Mouse (Mus musculus): Measurements from ENCODE around the gene Pacrg. TPM values are rescaled to one million over a fixed set of nuclear protein-coding genes. Genes with fewer than 3 reads are reported as not detected.
A peak's percentile ranks its signal among the peaks of the same experiment; 100 is the strongest.

Gene Pacrg
- polyA plus RNA-seq, 1 experiment from 2014 or later: 4.8 TPM

DNA sequence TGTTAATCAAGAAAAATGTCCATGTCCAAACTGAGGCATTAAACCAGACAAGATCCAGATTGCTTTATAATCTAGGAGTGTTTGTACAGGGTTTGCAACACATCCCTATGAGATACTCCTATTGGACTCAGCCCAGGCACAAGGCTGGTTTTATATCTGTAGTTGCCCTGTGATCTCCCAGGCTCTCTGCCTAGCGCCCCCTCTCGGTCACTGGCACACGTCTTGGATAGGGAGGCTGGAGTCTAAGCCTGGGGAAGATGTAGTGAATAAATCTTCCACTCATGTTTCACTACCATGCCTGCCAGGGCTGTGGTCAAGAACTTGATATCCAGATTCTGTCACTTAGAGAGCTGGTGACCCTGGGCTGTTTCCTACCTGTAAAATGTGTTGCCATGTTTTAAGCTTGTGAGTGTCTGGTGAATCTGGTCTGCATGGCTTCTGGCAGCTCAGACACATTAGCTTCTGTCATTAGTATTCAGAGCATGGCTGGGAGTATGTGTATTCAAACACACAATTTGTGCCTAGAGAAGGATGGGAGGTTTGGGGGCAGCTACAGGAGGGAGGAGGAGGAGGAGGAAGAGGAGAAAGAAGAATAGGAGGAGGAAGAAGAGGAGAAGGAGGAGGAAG lies 310.7 kb downstream of the Pacrg start:
- H3K9ac ChIP-seq (replicated peaks): no peak overlapping the region
- H3K9me3 ChIP-seq: no peaks in the 10 kb centered on the region
- H3K4me1 ChIP-seq: peaks cover 21% of the 10 kb centered on the region
- no peak for ATAC-seq (ENCODE audit: low FRiP score, low read depth)
- 74% methylated on average over 3 of the region's 3 CpGs for WGBS
- 0 out of 2 replicates have a peak, but pooled peaks cover 3% of the 10 kb centered on the region for H3K27me3 ChIP-seq
- H3K4me3 ChIP-seq: no peak overlapping the region
- H3K36me3 ChIP-seq: no peaks in the 10 kb centered on the region
- no peak overlapping the region for H3K27ac ChIP-seq (replicated peaks)
- no peak overlapping the region for H3K4me2 ChIP-seq (replicated peaks)

DNA sequence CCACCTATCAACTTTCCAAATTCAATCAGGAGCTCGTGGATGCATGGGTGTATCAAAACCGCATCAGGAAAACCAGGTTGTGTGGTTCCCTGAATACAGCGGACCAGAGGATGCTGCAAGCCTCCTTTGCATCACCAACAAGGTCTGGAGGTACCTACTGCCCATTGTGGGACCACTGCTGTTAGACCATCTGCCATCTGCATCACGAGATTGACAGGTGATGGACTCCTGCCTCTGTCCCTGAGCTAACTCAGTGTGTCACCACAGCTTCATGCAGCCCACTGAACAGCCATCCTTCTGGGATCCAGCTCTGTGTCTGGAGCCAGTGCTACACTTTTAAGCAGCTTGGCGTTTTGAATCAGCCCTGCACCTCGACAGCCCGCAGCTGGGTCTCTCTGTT lies 318.8 kb downstream of the Pacrg start:
- Histone ChIP-seq H3K4me2 (replicated peaks) (no peak overlapping the region), H3K36me3 (no peaks in the 10 kb centered on the region), H3K27ac (replicated peaks) (no peak overlapping the region), H3K27me3 (peaks cover 15% of the 10 kb centered on the region; the same call in 1 of the 2 replicates), H3K4me3 (no peak overlapping the region), H3K9me3 (no peaks in the 10 kb centered on the region), H3K9ac (replicated peaks) (no peak overlapping the region), H3K4me1 (peaks cover 6% of the 10 kb centered on the region)
- 89% methylated on average over 7 of the region's 7 CpGs for WGBS
- no peak for ATAC-seq (ENCODE audit: low FRiP score, low read depth)

DNA sequence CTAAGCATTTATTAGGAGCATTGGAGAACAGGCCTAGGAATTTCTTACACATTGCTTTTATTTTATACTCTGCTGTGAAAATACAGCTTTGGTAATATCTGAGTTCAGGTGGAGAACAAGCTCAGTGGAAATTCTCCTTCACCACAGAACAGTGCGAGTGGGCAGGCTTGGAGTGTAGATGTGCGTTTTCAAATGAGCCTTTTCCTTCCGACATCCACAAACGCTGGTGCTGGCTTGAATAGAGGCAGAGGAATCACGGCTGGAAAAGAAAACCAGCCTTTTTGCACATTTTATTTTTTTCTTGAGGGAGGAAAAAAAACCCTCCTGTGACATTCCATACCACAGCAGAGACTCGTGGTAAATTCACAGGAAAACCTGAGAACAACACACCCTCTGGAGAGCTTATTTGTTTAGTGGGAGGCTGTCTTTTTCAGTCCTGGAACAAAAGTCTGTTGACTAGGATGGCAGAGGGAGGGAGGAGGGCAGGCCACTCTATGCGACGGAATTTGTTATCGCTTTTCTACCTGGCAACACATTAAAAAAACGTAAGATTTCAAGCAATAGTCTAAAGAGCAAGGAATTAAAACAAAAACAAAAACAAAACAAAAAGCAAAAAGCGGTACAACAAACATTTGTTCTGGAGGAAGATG lies 320.5 kb downstream of the Pacrg start:
- H3K4me1 ChIP-seq: peaks cover 17% of the 10 kb centered on the region
- H3K9ac ChIP-seq (replicated peaks): no peak overlapping the region
- no peaks in the 10 kb centered on the region for H3K9me3 ChIP-seq
- H3K4me2 ChIP-seq (replicated peaks): peak overlapping the region; percentile 32
- H3K27ac ChIP-seq (replicated peaks): 0 out of 2 replicates have a peak overlapping the region, but pooled peaks have one; percentile 1
- no peak overlapping the region for H3K4me3 ChIP-seq
- no peaks in the 10 kb centered on the region for H3K36me3 ChIP-seq
- 17% methylated on average over 11 of the region's 11 CpGs for WGBS
- H3K27me3 ChIP-seq: peaks cover 15% of the 10 kb centered on the region; the same call in 1 of the 2 replicates
- no peak for ATAC-seq (ENCODE audit: low FRiP score, low read depth)

DNA sequence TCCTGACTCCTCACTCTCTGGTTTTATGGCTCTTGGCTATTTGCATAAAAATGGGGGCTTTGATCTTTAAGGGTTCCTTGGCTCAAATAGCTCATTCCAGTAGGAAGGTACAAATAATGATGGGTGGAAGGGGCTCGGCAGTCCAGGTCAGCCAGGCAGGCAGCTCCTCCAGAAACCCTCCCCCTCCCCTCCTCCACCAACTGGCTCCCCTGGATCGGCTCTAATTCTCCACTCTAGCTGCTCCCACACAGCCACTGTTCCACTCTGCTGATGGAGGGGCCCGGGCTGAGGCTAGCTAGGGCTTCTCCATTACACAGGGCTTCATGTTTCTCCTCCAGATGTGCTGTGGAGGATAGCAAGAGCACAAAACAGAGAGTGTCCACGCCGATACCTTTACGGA lies 325.3 kb downstream of the Pacrg start:
- Histone ChIP-seq H3K27ac (replicated peaks) (no peak overlapping the region), H3K4me2 (replicated peaks) (no peak overlapping the region), H3K9me3 (no peaks in the 10 kb centered on the region), H3K4me3 (no peak overlapping the region), H3K27me3 (peaks cover 4% of the 10 kb centered on the region; the same call in 1 of the 2 replicates), H3K4me1 (peaks cover 23% of the 10 kb centered on the region), H3K36me3 (no peaks in the 10 kb centered on the region), H3K9ac (replicated peaks) (no peak overlapping the region)
- 61% methylated on average over 6 of the region's 6 CpGs for WGBS
- ATAC-seq (ENCODE audit: low FRiP score, low read depth): no peak

DNA sequence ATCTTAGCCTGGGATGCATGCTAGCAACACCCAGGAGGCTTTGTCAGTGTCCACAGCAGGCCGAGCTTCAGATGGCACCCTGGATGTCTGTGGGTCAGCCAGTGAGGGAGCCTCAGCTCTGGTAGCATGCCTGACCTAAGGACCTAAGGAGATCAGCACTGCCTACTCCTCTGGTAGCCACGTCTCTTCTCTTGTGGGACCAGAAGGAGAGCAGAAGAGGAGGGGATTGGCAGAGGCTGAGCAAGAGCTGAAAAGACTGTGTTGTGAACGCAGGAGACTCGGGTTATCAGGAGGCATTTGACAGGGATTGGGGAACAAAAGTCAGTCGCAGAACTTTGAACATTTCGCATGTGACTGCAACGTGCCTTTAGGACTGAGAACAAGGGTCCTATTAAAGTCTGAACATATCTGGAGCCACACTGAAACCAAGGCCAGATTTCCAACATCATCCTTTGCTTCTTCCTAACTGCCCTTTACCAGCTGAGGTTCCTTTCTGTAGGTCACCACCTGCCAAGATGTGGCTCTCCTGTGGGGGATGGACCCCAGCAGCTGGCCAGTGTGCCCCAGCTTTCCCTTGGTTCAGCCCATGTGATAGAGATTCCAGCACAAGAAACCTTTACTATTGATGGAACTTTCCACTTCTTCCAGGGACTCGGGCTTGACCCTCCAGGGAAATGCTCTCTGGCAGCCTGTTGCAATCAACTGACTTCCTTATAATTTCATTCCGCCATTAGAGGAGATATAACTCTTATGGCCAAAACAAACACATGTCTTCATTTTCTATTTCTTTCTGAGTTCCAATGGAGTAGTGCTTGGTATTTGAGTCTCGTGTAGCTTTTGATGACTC lies 329.0 kb downstream of the Pacrg start:
- 88% methylated on average over 10 of the region's 10 CpGs for WGBS
- ATAC-seq (ENCODE audit: low FRiP score, low read depth): no peak
- H3K4me1 ChIP-seq: peaks cover 22% of the 10 kb centered on the region
- H3K27ac ChIP-seq (replicated peaks): no peak overlapping the region
- H3K36me3 ChIP-seq: no peaks in the 10 kb centered on the region
- no peaks in the 10 kb centered on the region for H3K9me3 ChIP-seq
- no peak overlapping the region for H3K9ac ChIP-seq (replicated peaks)
- no peak overlapping the region for H3K4me2 ChIP-seq (replicated peaks)
- peaks cover 4% of the 10 kb centered on the region; the same call in 1 of the 2 replicates for H3K27me3 ChIP-seq
- no peak overlapping the region for H3K4me3 ChIP-seq

DNA sequence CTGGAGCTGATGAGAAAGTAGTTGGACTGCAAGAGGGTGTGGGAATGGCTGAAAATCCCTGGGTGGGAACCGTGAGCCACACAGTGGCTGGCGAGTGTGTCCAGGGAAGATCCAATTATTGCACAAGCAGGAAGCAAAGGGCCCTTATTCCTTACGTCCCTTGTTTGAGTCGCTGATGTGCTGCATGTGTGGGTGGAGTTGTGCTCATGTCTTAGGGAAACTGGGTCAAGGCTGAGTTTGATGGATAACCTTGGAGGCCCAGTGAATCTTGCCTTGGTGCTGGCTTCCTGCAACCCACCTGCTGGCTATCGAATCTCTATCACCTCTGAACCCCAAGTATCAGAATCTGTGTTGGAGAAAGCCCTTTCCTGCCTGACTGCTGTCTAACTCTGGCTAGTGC lies 329.6 kb downstream of the Pacrg start:
- Histone ChIP-seq H3K4me2 (replicated peaks) (no peak overlapping the region), H3K9ac (replicated peaks) (no peak overlapping the region), H3K36me3 (no peaks in the 10 kb centered on the region), H3K27ac (replicated peaks) (no peak overlapping the region), H3K4me3 (no peak overlapping the region), H3K9me3 (no peaks in the 10 kb centered on the region), H3K27me3 (peaks cover 4% of the 10 kb centered on the region; the same call in 1 of the 2 replicates), H3K4me1 (peaks cover 20% of the 10 kb centered on the region)
- ATAC-seq (ENCODE audit: low FRiP score, low read depth): no peak
- 80% methylated on average over 5 of the region's 5 CpGs for WGBS

DNA sequence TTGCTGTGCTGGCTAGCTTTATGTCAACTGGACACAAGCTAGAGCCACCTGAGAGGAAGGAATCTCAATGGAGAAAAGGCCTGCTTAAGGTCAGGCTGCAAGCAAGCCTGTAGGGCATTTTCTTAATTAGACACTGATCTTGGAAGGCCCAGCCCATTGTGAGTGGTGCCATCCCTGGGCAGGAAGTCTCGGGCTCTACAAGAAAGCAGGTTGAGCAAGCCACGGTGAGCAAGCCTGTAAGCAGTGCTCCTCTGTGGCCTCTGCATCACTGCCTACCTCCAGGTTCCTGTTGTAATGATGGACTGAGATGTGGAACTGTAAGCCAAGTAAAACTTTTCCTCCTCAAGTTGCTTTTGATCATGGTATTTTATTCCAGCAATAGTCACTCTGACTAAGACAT lies 332.0 kb downstream of the Pacrg start:
- Histone ChIP-seq H3K9ac (replicated peaks) (no peak overlapping the region), H3K4me1 (peaks cover 5% of the 10 kb centered on the region; the same call in 1 of the 2 replicates), H3K4me2 (replicated peaks) (no peak overlapping the region), H3K9me3 (no peaks in the 10 kb centered on the region), H3K27me3 (peaks cover 4% of the 10 kb centered on the region; the same call in 1 of the 2 replicates), H3K4me3 (no peak overlapping the region), H3K36me3 (no peaks in the 10 kb centered on the region), H3K27ac (replicated peaks) (no peak overlapping the region)
- 71% methylated on average over 2 of the region's 2 CpGs for WGBS
- no peak for ATAC-seq (ENCODE audit: low FRiP score, low read depth)

DNA sequence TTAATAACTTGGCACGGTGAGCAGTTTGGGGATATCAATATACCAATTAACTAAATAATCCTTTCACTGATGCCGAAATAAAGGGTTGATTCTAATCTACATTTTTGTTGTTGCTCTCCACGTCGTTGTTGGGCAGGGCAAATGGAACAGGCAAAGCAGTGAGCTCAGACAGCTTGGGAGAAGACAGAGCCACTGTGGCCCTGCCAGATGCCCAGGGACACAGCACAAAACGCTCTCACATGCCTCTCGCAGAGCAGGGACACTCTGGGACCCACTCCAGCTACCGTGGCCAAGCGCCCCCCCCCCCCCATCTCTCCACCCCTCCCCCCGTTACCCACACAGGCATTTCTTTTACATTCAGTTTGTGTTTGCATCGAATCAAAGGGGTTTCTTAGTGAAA lies 332.6 kb downstream of the Pacrg start:
- no peak overlapping the region for H3K27ac ChIP-seq (replicated peaks)
- no peak overlapping the region for H3K4me2 ChIP-seq (replicated peaks)
- peak; percentile 60; the same call in 1 of the 2 replicates for ATAC-seq (ENCODE audit: low FRiP score, low read depth)
- no peak overlapping the region for H3K9ac ChIP-seq (replicated peaks)
- 54% methylated on average over 8 of the region's 10 CpGs for WGBS
- no peaks in the 10 kb centered on the region for H3K9me3 ChIP-seq
- peaks cover 5% of the 10 kb centered on the region; the same call in 1 of the 2 replicates for H3K4me1 ChIP-seq
- H3K36me3 ChIP-seq: no peaks in the 10 kb centered on the region
- no peak overlapping the region for H3K4me3 ChIP-seq
- peaks cover 4% of the 10 kb centered on the region; the same call in 1 of the 2 replicates for H3K27me3 ChIP-seq

DNA sequence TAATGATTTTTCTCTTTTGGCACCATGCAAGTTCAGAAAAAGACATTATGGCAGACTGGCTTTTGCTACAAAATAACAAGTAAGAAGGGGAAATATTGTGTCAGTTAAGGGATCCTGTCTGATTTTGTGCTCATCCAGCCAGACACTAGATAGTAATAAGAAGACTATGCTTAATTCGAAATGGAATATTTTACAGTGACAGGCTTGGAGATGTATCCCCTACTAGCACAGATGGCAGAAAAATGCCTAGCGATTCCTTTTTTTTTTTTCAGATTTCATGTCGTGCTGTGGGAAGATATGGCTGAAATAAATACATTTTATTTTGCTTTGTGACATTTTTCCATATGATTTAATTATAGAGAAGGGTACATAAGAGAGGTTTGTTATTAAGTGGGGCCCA lies 333.2 kb downstream of the Pacrg start:
- no peaks in the 10 kb centered on the region for H3K9me3 ChIP-seq
- H3K36me3 ChIP-seq: no peaks in the 10 kb centered on the region
- no peak overlapping the region for H3K9ac ChIP-seq (replicated peaks)
- no peak overlapping the region for H3K4me3 ChIP-seq
- no peak overlapping the region for H3K27ac ChIP-seq (replicated peaks)
- ATAC-seq (ENCODE audit: low FRiP score, low read depth): no peak
- H3K4me2 ChIP-seq (replicated peaks): no peak overlapping the region
- peaks cover 5% of the 10 kb centered on the region; the same call in 1 of the 2 replicates for H3K4me1 ChIP-seq
- H3K27me3 ChIP-seq: peaks cover 4% of the 10 kb centered on the region; the same call in 1 of the 2 replicates
- WGBS: 92% methylated on average over 3 of the region's 3 CpGs

DNA sequence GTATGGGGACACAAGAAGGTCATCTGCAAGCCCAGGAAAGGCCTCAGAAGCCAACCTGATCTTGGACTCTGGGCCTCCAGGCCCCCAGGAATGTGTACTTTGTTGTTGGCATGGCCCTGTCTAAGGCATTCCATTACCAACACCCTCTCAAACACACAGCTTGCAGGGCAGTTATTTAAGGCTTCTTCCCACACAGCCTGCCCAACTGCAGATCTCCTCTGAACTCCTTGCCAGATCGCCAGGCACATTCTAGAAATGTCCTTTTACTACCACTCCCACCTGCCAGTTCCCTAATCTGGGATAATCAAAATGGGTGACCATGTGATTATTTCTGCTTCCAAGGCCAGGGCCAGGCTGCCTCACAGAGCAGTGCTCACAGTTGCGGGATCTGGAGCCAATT lies 338.7 kb downstream of the Pacrg start:
- Histone ChIP-seq H3K9me3 (no peaks in the 10 kb centered on the region), H3K9ac (replicated peaks) (no peak overlapping the region), H3K4me2 (replicated peaks) (no peak overlapping the region), H3K4me3 (no peak overlapping the region), H3K27ac (replicated peaks) (no peak overlapping the region), H3K27me3 (no peaks in the 10 kb centered on the region), H3K36me3 (no peaks in the 10 kb centered on the region), H3K4me1 (peaks cover 17% of the 10 kb centered on the region; the same call in 1 of the 2 replicates)
- WGBS: 81% methylated on average over 2 of the region's 2 CpGs
- ATAC-seq (ENCODE audit: low FRiP score, low read depth): no peak

DNA sequence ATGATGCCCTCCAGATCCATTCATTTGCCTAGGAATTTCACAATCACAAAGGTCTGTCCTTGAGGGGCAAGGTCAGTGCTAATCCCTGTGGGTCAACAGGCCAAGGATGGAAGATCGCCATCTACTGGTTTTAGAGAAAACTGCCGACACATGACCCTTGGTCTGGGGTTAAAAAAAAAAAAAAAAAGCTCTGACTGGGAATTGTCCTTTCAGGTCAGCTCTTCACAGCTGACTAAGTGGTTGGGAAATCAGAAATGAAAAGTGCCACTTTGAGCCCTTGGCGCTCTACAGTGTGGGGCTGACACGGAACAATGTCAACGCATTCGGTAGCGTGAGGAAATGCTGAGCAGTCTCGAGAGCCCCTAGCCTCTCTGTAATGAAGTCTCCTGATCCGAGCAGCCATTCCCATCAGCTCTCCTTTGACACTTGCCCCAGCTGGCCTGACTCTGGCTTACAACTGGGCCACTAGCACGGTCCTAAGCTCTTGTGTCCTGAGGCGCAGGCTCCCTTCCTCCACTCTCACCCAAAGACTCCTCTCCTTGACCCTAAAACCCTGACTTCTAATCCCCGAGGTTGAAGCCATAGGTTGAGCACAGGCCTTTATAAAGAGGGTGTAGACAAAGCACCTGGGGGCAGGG lies 339.2 kb downstream of the Pacrg start:
- WGBS: 29% methylated on average over 12 of the region's 12 CpGs
- Histone ChIP-seq H3K4me1 (peaks cover 22% of the 10 kb centered on the region; the same call in 1 of the 2 replicates), H3K27ac (replicated peaks) (no peak overlapping the region), H3K36me3 (no peaks in the 10 kb centered on the region), H3K4me2 (replicated peaks) (no peak overlapping the region), H3K9me3 (no peaks in the 10 kb centered on the region), H3K9ac (replicated peaks) (no peak overlapping the region), H3K27me3 (no peaks in the 10 kb centered on the region), H3K4me3 (no peak overlapping the region)
- peak; percentile 41; the same call in 1 of the 2 replicates for ATAC-seq (ENCODE audit: low FRiP score, low read depth)

All from midbrain, embryonic 12.5 days (tissue).